Comparison of ENCODE assay signal across 8 mouse cellular contexts in the genomic region with DNA sequence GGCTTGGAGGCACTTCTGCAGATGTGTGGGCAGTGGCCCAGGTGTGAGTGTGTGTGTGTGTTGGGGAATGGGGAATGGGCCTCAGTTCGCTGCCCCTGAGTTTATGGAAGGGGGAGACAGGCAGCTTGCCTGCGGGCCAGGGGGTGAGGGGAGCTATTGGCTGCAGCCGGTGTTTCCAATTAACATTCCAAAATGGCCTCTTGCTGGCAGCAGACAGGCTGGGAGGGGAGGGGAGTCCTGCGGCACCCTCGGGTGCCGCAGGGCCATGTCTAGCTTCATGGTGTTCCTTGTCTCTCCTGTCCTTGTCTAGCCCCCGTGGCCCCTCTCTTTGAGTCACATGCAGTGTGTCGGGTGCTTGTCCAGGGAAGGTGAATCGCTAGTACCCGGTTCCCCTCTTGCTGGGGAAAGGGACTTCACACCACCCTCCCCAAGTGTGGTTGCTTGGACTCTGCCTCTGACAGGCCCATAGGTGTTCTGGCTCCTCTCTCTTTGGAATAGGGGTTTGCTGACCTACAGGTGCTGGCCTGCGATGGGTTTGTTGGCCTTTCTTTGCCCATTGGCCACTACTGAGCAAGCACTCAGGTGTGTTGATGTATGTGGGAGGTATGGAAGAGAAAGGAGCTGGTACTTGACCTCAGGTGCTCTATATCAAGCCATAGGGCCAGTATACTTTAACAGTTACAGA. TPM values are rescaled to one million over a fixed set of nuclear protein-coding genes. Genes with fewer than 3 reads are reported as not detected.
DNase-seq lines count a peak whose midpoint lies in the region; ATAC-seq and TF ChIP-seq lines count a peak whose summit lies in the region.

No protein-coding gene starts in this region.

- TF ChIP-seq CTCF in layer of hippocampus, adult 2 months (conservative IDR thresholded peaks at IDR 0.05), result no peak
- TF ChIP-seq CTCF in hindbrain, postnatal 0 days (IDR thresholded peaks at IDR 0.05; ENCODE audit: low read depth), result no peak
- TF ChIP-seq CTCF in lung, postnatal 0 days (IDR thresholded peaks at IDR 0.05), result no peak
- no peak for TF ChIP-seq CTCF in stomach, postnatal 0 days (IDR thresholded peaks at IDR 0.05; ENCODE audit: low read depth)

- peaks cover 30% of the 10 kb centered on the region for H3K36me3 ChIP-seq in forebrain, embryonic 14.5 days (ENCODE audit: control insufficient read depth, insufficient read depth, low read length)
- H3K36me3 ChIP-seq in hindbrain, postnatal 0 days (ENCODE audit: insufficient read depth, low read length), result peaks cover 13% of the 10 kb centered on the region
- peaks cover 6% of the 10 kb centered on the region; the same call in 1 of the 2 replicates for H3K36me3 ChIP-seq in lung, postnatal 0 days (ENCODE audit: insufficient read depth, low read length)
- peaks cover 11% of the 10 kb centered on the region for H3K36me3 ChIP-seq in stomach, postnatal 0 days (ENCODE audit: control insufficient read depth, insufficient read depth, low read length)

- ATAC-seq in forebrain, embryonic 14.5 days, result no peak
- no peak for ATAC-seq in hindbrain, postnatal 0 days
- no peak for ATAC-seq in lung, postnatal 0 days
- ATAC-seq in stomach, postnatal 0 days (ENCODE audit: low FRiP score, low TSS enrichment), result no peak

- no peaks in the 10 kb centered on the region for H3K9me3 ChIP-seq in forebrain, embryonic 14.5 days (replicated peaks; ENCODE audit: control insufficient read depth, low read length)
- no peaks in the 10 kb centered on the region for H3K9me3 ChIP-seq in hindbrain, postnatal 0 days (ENCODE audit: low read length)
- H3K9me3 ChIP-seq in lung, postnatal 0 days (ENCODE audit: low read length), result no peaks in the 10 kb centered on the region
- no peaks in the 10 kb centered on the region for H3K9me3 ChIP-seq in stomach, postnatal 0 days (ENCODE audit: control insufficient read depth, low read length)

- peaks cover 19% of the 10 kb centered on the region; the same call in 1 of the 2 replicates for H3K4me1 ChIP-seq in forebrain, embryonic 14.5 days (ENCODE audit: control insufficient read depth, insufficient read depth, low read length)
- peaks cover 24% of the 10 kb centered on the region for H3K4me1 ChIP-seq in hindbrain, postnatal 0 days (ENCODE audit: insufficient read depth, low read length)
- peaks cover 22% of the 10 kb centered on the region for H3K4me1 ChIP-seq in lung, postnatal 0 days (ENCODE audit: insufficient read depth, low read depth, low read length)
- no peaks in the 10 kb centered on the region for H3K4me1 ChIP-seq in stomach, postnatal 0 days (replicated peaks; ENCODE audit: control insufficient read depth, insufficient read depth)

- no peak for TF ChIP-seq EP300 in lung, postnatal 0 days (IDR thresholded peaks at IDR 0.05)
- TF ChIP-seq EP300 in stomach, postnatal 0 days (optimal IDR thresholded peaks at IDR 0.05), result no peak

- H3K4me2 ChIP-seq in forebrain, embryonic 14.5 days (ENCODE audit: low read length), result peak overlapping the region; percentile 95
- peak overlapping the region; percentile 98 for H3K4me2 ChIP-seq in hindbrain, postnatal 0 days (ENCODE audit: low read depth, low read length)
- peak overlapping the region; percentile 86 for H3K4me2 ChIP-seq in lung, postnatal 0 days (replicated peaks; ENCODE audit: low read depth, low read length)
- peak overlapping the region; percentile 96 for H3K4me2 ChIP-seq in stomach, postnatal 0 days (replicated peaks; ENCODE audit: low read depth)

- peak overlapping the region; percentile 98 for H3K27ac ChIP-seq in layer of hippocampus, adult 2 months
- H3K27ac ChIP-seq in forebrain, embryonic 14.5 days (ENCODE audit: low read depth, low read length), result peak overlapping the region; percentile 95; the same call in 1 of the 2 replicates
- H3K27ac ChIP-seq in hindbrain, postnatal 0 days, result peak overlapping the region; percentile 98
- peak overlapping the region; percentile 98 for H3K27ac ChIP-seq in lung, postnatal 0 days (ENCODE audit: low read length)
- peak overlapping the region; percentile 97 for H3K27ac ChIP-seq in stomach, postnatal 0 days (replicated peaks)

- no peak for DNase-seq in layer of hippocampus, adult 2 months (ENCODE audit: low spot score in 2 of 2)
- DNase-seq in layer of hippocampus, adult 9-10 months (ENCODE audit: low spot score), result no peak
- DNase-seq in Muller cell, postnatal 12 days (ENCODE audit: inconsistent ontology term), result peak; percentile 68
- no peak for DNase-seq in forebrain, embryonic 14.5 days (ENCODE audit: low spot score)
- DNase-seq in hindbrain, postnatal 0 days (ENCODE audit: low spot score), result peak; percentile 55
- DNase-seq in lung, postnatal 0 days (ENCODE audit: low spot score), result peak; percentile 52
- DNase-seq in stomach, postnatal 0 days (ENCODE audit: low spot score), result no peak
- DNase-seq in frontal cortex, postnatal 25 days (ENCODE audit: low spot score in 2 of 2), result no peak

- H3K9ac ChIP-seq in forebrain, embryonic 14.5 days (ENCODE audit: low read length), result peak overlapping the region; percentile 91
- peak overlapping the region; percentile 83 for H3K9ac ChIP-seq in hindbrain, postnatal 0 days (replicated peaks; ENCODE audit: low read length)
- H3K9ac ChIP-seq in lung, postnatal 0 days (replicated peaks; ENCODE audit: low read depth), result peak overlapping the region; percentile 82
- H3K9ac ChIP-seq in stomach, postnatal 0 days (ENCODE audit: low read length), result peak overlapping the region; percentile 92

- H3K4me3 ChIP-seq in layer of hippocampus, adult 2 months, result peak overlapping the region; percentile 92
- H3K4me3 ChIP-seq in forebrain, embryonic 14.5 days (ENCODE audit: low read depth, low read length), result peak overlapping the region; percentile 79
- peak overlapping the region; percentile 78 for H3K4me3 ChIP-seq in hindbrain, postnatal 0 days (ENCODE audit: low read length)
- peak overlapping the region; percentile 83 for H3K4me3 ChIP-seq in lung, postnatal 0 days (ENCODE audit: low read depth, low read length)
- peak overlapping the region; percentile 73 for H3K4me3 ChIP-seq in stomach, postnatal 0 days (ENCODE audit: low read depth, low read length)

- WGBS in forebrain, embryonic 14.5 days, result 6% methylated on average over 11 of the region's 11 CpGs
- WGBS in hindbrain, postnatal 0 days, result 7% methylated on average over 11 of the region's 11 CpGs
- 5% methylated on average over 11 of the region's 11 CpGs for WGBS in lung, postnatal 0 days
- WGBS in stomach, postnatal 0 days, result 5% methylated on average over 11 of the region's 11 CpGs

- H3K27me3 ChIP-seq in forebrain, embryonic 14.5 days (replicated peaks; ENCODE audit: control insufficient read depth, insufficient read depth, low read length), result no peaks in the 10 kb centered on the region
- no peaks in the 10 kb centered on the region for H3K27me3 ChIP-seq in hindbrain, postnatal 0 days (ENCODE audit: insufficient read depth, low read length)
- H3K27me3 ChIP-seq in lung, postnatal 0 days (replicated peaks; ENCODE audit: insufficient read depth, low read length), result no peaks in the 10 kb centered on the region
- no peaks in the 10 kb centered on the region for H3K27me3 ChIP-seq in stomach, postnatal 0 days (ENCODE audit: control insufficient read depth, insufficient read depth, low read length)

RNA-seq across cellular contexts. Expression of a gene that starts 1.5 kb away (rescaled TPM):
- 10 to 100 TPM; 81.7 to 93.2 TPM for total RNA-seq in layer of hippocampus, adult 2 months (2021)
- 10.2 and 11.3 TPM in 2 replicates for polyA plus RNA-seq in forebrain, embryonic 14.5 days (2014; fragmentation: Nextera tagmentation; extraction: Ambion mirVana)
- 56.0 and 66.4 TPM in 2 replicates for total RNA-seq in hindbrain, postnatal 0 days (2014; rRNA removed)
- polyA plus RNA-seq in hindbrain, postnatal 0 days (2015; fragmentation: Nextera tagmentation; extraction: Ambion mirVana), result 12.7 and 13.7 TPM in 2 replicates
- 25.7 and 27.8 TPM in 2 replicates for polyA plus RNA-seq in lung, postnatal 0 days (2015; fragmentation: Nextera tagmentation; extraction: Ambion mirVana)
- polyA plus RNA-seq in stomach, postnatal 0 days (2015; fragmentation: Nextera tagmentation; extraction: Ambion mirVana), result 12.3 and 12.7 TPM in 2 replicates

RNA-seq across cellular contexts. Expression of a gene that starts 59.3 kb away (rescaled TPM):
- total RNA-seq in layer of hippocampus, adult 2 months (2021), result 100 to 1,000 TPM; 260 to 265 TPM
- polyA plus RNA-seq in forebrain, embryonic 14.5 days (2014; fragmentation: Nextera tagmentation; extraction: Ambion mirVana), result 718 and 924 TPM in 2 replicates
- total RNA-seq in hindbrain, postnatal 0 days (2014; rRNA removed), result 691 and 792 TPM in 2 replicates
- 689 and 691 TPM in 2 replicates for polyA plus RNA-seq in hindbrain, postnatal 0 days (2015; fragmentation: Nextera tagmentation; extraction: Ambion mirVana)
- 656 and 737 TPM in 2 replicates for polyA plus RNA-seq in lung, postnatal 0 days (2015; fragmentation: Nextera tagmentation; extraction: Ambion mirVana)
- 810 and 847 TPM in 2 replicates for polyA plus RNA-seq in stomach, postnatal 0 days (2015; fragmentation: Nextera tagmentation; extraction: Ambion mirVana)

Comparison
In these comparisons a context has a peak if more than half of its experiments do, and no peak if none do; other contexts are left out.
1. DNase-seq: peak in Muller cell, postnatal 12 days (single experiment), hindbrain, postnatal 0 days (single experiment) and lung, postnatal 0 days (single experiment); none in layer of hippocampus, adult 2 months (0 of 2), layer of hippocampus, adult 9-10 months (single experiment), forebrain, embryonic 14.5 days (single experiment), stomach, postnatal 0 days (single experiment) and frontal cortex, postnatal 25 days (0 of 2).
2. Peak in every context shown above with its lines, with median percentiles within 50 percentile points of each other: H3K27ac ChIP-seq, H3K4me3 ChIP-seq, H3K4me2 ChIP-seq and H3K9ac ChIP-seq.